Mouse (Mus musculus) intestine, postnatal 0 days (tissue): ENCODE measurements around the gene Vps51. TPM values are rescaled to one million over a fixed set of nuclear protein-coding genes. Genes with fewer than 3 reads are reported as not detected.
A peak's percentile ranks its signal among the peaks of the same experiment; 100 is the strongest.

Experiments
- ATAC-seq: fragments of 200-750 bp; cut with Nextera tagmentation; 2 replicates; pipeline ENCODE4 v1.8.0; 2017; ENCODE audit warnings: mild to moderate bottlenecking, moderate TSS enrichment, moderate library complexity
- H3K27ac ChIP-seq: fragments of 300-500 bp; sonication (generic); 2 replicates; pipeline ENCODE4 v1.5.1; 2014; ENCODE audit warnings: mild to moderate bottlenecking, low read depth, low read length, moderate library complexity
- H3K27me3 ChIP-seq: fragments of 300-500 bp; sonication (generic); replicated peaks from 2 replicates; pipeline ENCODE4 v1.6.1; 2014; ENCODE audit warnings: low read length, mixed read lengths; ENCODE audit not compliant: control insufficient read depth, insufficient read depth
- H3K36me3 ChIP-seq: fragments of 300-500 bp; sonication (generic); 2 replicates; pipeline ENCODE4 v1.6.1; 2014; ENCODE audit warnings: mild to moderate bottlenecking, moderate library complexity; ENCODE audit not compliant: control insufficient read depth, insufficient read depth
- H3K4me1 ChIP-seq: fragments of 300-500 bp; sonication (generic); replicated peaks from 2 replicates; pipeline ENCODE4 v1.6.1; 2014; ENCODE audit warnings: antibody characterized with exemption, low read length, mixed read lengths; ENCODE audit not compliant: control insufficient read depth, insufficient read depth
- H3K4me2 ChIP-seq: fragments of 300-500 bp; sonication (generic); replicated peaks from 2 replicates; pipeline ENCODE4 v1.6.1; 2014; ENCODE audit warnings: low read depth, mild to moderate bottlenecking, moderate library complexity
- H3K4me3 ChIP-seq: fragments of 300-500 bp; sonication (generic); 2 replicates; pipeline ENCODE4 v1.5.1; 2014; ENCODE audit warnings: low read depth, low read length
- H3K9ac ChIP-seq: fragments of 300-500 bp; sonication (generic); 2 replicates; pipeline ENCODE4 v1.6.1; 2014; ENCODE audit warnings: mild to moderate bottlenecking, low read depth, low read length
- H3K9me3 ChIP-seq: fragments of 300-500 bp; sonication (generic); 2 replicates; pipeline ENCODE4 v1.6.1; 2016; ENCODE audit warnings: mixed run types; ENCODE audit not compliant: control insufficient read depth
- CTCF ChIP-seq: sonication (generic); IDR thresholded peaks from 2 replicates; pipeline ENCODE4 v1.5.1; 2016; ENCODE audit warnings: low read depth, mild to moderate bottlenecking, control low read depth, antibody characterized with exemption, moderate library complexity
- WGBS: fragments of 180-500 bp; shearing (Covaris S2); extraction: QIAGEN DNeasy Blood & Tissue Kit; methylation state at CpG from one replicate; pipeline ENCODE4 v1.1.7; 2014; 5-methylcytosine and 5-hydroxymethylcytosine counted together
- polyA plus RNA-seq: library from polyadenylated mRNA; unstranded; fragments of >200 nt; fragmentation: Nextera tagmentation; extraction: Ambion mirVana; gene quantifications from 2 replicates; pipeline ENCODE4 v1.2.1, GENCODE M21; 2015

The Vps51 gene
- polyA plus RNA-seq, 1 experiment from 2014 or later = 42.4 TPM

DNA sequence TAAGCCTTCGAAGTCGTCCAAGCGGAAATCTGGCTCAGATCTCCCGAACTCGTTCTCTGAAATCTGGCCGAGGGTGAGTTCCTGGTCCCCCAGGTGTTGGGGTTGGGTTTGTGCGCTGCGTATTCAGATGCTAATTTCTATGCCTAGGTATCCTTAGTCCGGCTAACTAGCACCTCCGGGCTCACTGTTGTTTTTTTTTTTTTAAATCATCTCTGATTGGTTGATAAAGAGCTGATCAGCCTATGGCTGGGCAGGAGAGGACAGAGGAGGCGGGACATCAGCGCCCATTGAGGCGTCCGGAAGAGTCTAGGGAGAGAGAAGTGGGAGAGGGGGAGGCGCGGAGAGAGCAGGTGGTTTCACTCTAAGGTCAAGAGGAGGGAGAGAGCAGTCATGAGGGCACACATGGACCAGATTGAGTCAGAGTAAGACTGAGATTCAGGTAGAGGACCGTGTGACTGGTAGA, 8.4 kb upstream of the Vps51 start:
- peak overlapping the region; percentile 64 for H3K9ac ChIP-seq
- 0% methylated on average over 17 of the region's 17 CpGs for WGBS

DNA sequence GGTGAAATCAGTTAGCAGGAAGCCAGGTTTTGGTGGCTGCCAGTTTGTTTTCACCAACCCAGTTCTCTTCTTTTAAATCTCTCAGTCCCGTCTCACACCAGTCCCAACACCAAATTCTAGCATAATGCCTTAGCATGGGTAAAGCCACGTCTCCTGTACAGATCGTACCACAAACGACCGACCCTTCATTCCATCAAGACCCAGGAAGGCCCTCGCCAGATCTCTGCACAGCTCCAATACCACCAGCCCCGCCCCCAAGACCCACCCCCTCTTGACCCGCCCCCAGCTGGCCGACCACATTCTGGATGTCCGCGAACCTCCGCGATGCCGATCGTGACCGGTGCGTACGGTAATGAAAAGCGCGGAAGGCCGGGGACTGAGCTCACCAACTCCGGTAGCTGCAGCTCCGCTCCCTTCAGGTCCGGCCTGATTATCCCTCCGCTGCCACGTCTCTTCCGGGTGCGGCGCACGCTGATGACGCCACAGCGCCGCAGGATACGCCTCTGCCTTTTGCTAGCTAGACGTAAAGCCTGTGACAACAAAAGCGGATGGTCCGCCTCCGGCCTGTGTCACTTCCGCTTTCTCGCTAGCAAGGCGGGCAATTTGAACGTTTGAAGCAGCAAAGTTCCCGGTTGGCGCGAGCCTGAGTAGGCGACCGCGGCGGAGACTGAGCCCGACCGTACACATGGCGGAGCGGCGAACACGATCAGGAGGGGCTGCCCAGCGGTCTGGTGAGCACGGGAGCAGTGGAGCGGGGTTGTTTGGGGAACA, 7.6 kb upstream of the Vps51 start, which contains the start of the genes Zfpl1 and Cdca5:
TSS of gene Zfpl1 (minus strand) at position 479 of the 771 bp plus-strand sequence.
TSS of gene Cdca5 (plus strand) at position 506 of the 771 bp plus-strand sequence.
- H3K9ac ChIP-seq = peak within 1 kb of the TSS; percentile 84
- TF ChIP-seq CTCF = no peak
- peaks cover 40% of the 10 kb centered on the region for H3K36me3 ChIP-seq
- peak within 1 kb of the TSS; percentile 95 for H3K4me2 ChIP-seq
- peak; percentile 88 for ATAC-seq
- no peaks in the 10 kb centered on the region for H3K27me3 ChIP-seq
- peak within 1 kb of the TSS; percentile 77 for H3K4me3 ChIP-seq
- WGBS = under 1% methylated on average over 58 of the region's 58 CpGs
- H3K27ac ChIP-seq = peak within 1 kb of the TSS; percentile 68
- no peaks in the 10 kb centered on the region; the same call in 1 of the 2 replicates for H3K4me1 ChIP-seq
- no peaks in the 10 kb centered on the region for H3K9me3 ChIP-seq

More for the DNA sequence above, 8.4 kb upstream of the Vps51 start:
- Histone ChIP-seq H3K4me2 (peak overlapping the region; percentile 95), H3K27me3 (no peaks in the 10 kb centered on the region), H3K4me3 (peak overlapping the region; percentile 77), H3K4me1 (no peaks in the 10 kb centered on the region; the same call in 1 of the 2 replicates), H3K9me3 (no peaks in the 10 kb centered on the region), H3K36me3 (peaks cover 33% of the 10 kb centered on the region), H3K27ac (peak overlapping the region; percentile 29)
- peak; percentile 71 for ATAC-seq
- TF ChIP-seq CTCF = no peak

DNA sequence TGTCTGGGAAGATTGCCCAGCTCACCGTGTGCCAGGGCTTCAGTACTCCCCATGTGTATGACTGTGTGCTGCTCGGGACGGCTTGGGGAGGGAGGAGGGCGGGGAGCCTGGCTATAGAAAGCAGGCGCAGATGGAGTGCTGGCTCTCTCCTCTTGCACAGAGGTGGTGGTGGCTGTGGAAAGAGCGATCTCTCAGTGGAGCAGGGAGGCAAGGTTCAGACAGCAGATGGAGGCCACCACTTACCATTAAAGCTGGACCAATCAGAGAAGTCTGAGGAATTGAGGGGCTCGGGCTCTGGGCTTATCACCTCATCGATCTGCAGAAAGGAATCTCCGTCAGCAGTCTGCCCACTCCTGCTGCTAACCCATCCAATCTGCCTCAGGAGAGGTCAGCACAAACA, 5.1 kb upstream of the Vps51 start, which contains the start of gene Gm28374:
TSS of gene Gm28374 (minus strand) at position 101 of the 400 bp plus-strand sequence.
- no peak for TF ChIP-seq CTCF
- no peaks in the 10 kb centered on the region; the same call in 1 of the 2 replicates for H3K4me1 ChIP-seq
- peaks cover 30% of the 10 kb centered on the region for H3K36me3 ChIP-seq
- H3K4me3 ChIP-seq = no peak within 1 kb of the TSS
- no peaks in the 10 kb centered on the region for H3K9me3 ChIP-seq
- no peaks in the 10 kb centered on the region for H3K27me3 ChIP-seq
- H3K27ac ChIP-seq = no peak within 1 kb of the TSS
- ATAC-seq = no peak
- no peak within 1 kb of the TSS for H3K9ac ChIP-seq
- 89% methylated on average over 9 of the region's 9 CpGs for WGBS
- no peak within 1 kb of the TSS for H3K4me2 ChIP-seq

DNA sequence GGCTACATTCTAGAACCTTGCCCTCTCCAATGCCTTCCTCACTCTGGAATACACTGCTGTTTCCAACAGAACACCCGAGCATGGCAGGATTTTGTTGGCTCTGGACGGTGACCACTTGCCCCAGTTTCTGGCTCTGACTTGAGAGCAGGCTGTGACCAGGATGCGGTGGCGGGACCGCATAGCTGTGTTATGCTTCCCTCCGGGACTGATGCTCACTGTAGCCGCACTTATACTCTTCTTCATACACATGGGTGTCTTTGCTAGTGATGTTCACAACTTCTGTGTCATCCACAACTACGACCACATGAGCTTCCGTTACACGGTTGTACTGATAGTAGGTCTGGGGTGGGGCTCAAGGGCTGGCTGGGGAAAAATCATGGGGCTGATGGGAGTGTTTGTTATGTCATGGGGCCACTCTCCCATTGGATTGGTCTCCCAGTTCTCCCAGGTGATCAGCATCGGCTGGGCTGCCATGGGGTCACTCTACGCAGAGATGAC, 3.0 kb upstream of the Vps51 start, which contains the start of gene Tmem262:
TSS of gene Tmem262 (plus strand) at position 51 of the 498 bp plus-strand sequence.
- TF ChIP-seq CTCF = no peak
- Histone ChIP-seq H3K4me1 (peaks cover 5% of the 10 kb centered on the region; the same call in 1 of the 2 replicates), H3K36me3 (peaks cover 27% of the 10 kb centered on the region), H3K27ac (no peak within 1 kb of the TSS), H3K9ac (no peak within 1 kb of the TSS), H3K4me3 (no peak within 1 kb of the TSS), H3K4me2 (no peak within 1 kb of the TSS), H3K27me3 (no peaks in the 10 kb centered on the region), H3K9me3 (no peaks in the 10 kb centered on the region)
- WGBS = 87% methylated on average over 12 of the region's 12 CpGs
- ATAC-seq = no peak

DNA sequence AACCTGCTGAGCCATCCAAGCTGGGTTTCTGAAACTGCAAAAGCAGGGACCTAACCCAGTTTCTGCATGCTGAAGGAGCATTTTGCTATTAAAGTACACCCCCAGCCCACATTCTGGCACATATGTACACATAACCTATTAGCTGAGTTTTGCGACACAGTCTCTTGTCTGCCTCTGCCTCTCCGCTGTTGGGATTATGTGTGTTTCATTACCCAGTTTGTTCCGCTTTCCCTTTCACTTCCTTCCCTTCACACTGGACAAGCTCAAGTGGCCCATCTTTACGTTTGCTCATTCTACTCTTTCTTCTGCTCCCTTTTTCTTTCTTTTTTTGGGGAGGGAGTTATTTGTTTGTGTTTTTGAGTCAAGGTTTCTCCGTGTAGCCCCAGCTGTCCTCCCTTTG, 3.1 kb downstream of the Vps51 start:
- TF ChIP-seq CTCF = no peak
- H3K4me1 ChIP-seq = 0 out of 2 replicates have a peak, but pooled peaks cover 5% of the 10 kb centered on the region
- H3K4me2 ChIP-seq = no peak overlapping the region
- H3K9me3 ChIP-seq = no peaks in the 10 kb centered on the region
- H3K27me3 ChIP-seq = no peaks in the 10 kb centered on the region
- no peak overlapping the region for H3K4me3 ChIP-seq
- no peak overlapping the region for H3K9ac ChIP-seq
- WGBS = 90% methylated on average over 5 of the region's 5 CpGs
- H3K27ac ChIP-seq = no peak overlapping the region
- peaks cover 36% of the 10 kb centered on the region for H3K36me3 ChIP-seq
- ATAC-seq = no peak

DNA sequence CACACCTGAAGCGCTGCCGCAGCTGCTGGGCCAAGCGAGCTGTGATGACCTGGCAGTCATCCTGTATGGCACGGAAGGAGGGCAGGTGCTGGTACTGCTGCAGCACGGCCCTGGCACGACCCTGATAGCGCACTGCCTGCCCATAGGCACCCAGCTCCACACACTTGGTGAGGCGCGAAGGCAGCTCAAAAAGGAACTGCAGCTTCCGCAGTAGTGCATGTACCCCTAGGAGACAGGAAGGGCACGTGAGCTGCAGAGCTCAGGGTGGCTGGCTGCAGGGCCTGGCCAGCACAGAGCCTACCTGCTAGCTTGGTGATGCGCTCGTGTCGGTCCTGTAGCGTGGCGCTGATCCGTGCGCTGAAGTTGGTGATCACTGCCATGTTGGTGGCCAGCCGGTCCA, 5.8 kb downstream of the Vps51 start:
- H3K9me3 ChIP-seq = no peaks in the 10 kb centered on the region
- H3K4me1 ChIP-seq = 0 out of 2 replicates have a peak, but pooled peaks cover 2% of the 10 kb centered on the region
- no peak overlapping the region for H3K27ac ChIP-seq
- peaks cover 37% of the 10 kb centered on the region for H3K36me3 ChIP-seq
- ATAC-seq = no peak
- H3K9ac ChIP-seq = no peak overlapping the region
- H3K4me2 ChIP-seq = no peak overlapping the region
- TF ChIP-seq CTCF = no peak
- H3K4me3 ChIP-seq = no peak overlapping the region
- H3K27me3 ChIP-seq = no peaks in the 10 kb centered on the region
- WGBS = 92% methylated on average over 19 of the region's 19 CpGs
